In genomic region chr8:90871375-90872080, GRCm38 (mm10) we compare ENCODE assay signal across 9 mouse cellular contexts. TPM values are rescaled to one million over a fixed set of nuclear protein-coding genes. Genes with fewer than 3 reads are reported as not detected.
DNase-seq lines count a peak whose midpoint lies in the region; ATAC-seq and TF ChIP-seq lines count a peak whose summit lies in the region.
"Had no signal": no experiment of that assay in that cellular context is flagged by ENCODE, and none has a peak within 500 bp of the region (broad histone marks: within the 10 kb centered on the region; RNA-seq: fewer than 3 reads in every experiment).

No protein-coding gene starts in this region.

- no peak for TF ChIP-seq POLR2A in lung, adult 2 months (IDR thresholded peaks at IDR 0.05; ENCODE audit: borderline replicate concordance, extremely low read depth, low read depth, low read length)

- peak; percentile 39 for DNase-seq in embryonic facial prominence, embryonic 14.5 days (ENCODE audit: low spot score)
- DNase-seq in embryonic facial prominence, embryonic 10.5 days (ENCODE audit: low spot score): no peak
- peak; percentile 34 for DNase-seq in right cerebral cortex, postnatal 14 days
- DNase-seq in right cerebral cortex, postnatal 36 days (ENCODE audit: low spot score in 2 of 2): no peak
- DNase-seq in lung, adult 2 months: peak; percentile 36
- DNase-seq in spleen, postnatal 10 days (ENCODE audit: low spot score in 2 of 2): no peak

- H3K4me1 ChIP-seq in embryonic facial prominence, embryonic 14.5 days (ENCODE audit: control insufficient read depth, insufficient read depth, low read length): peaks cover 37% of the 10 kb centered on the region
- peaks cover 50% of the 10 kb centered on the region for H3K4me1 ChIP-seq in embryonic facial prominence, embryonic 10.5 days
- H3K4me1 ChIP-seq in lung, adult 2 months (ENCODE audit: control insufficient read depth, insufficient read depth, low read length): peaks cover 17% of the 10 kb centered on the region
- peaks cover 35% of the 10 kb centered on the region for H3K4me1 ChIP-seq in stomach, embryonic 15.5 days

- 64% methylated on average over 6 of the region's 6 CpGs for WGBS in embryonic facial prominence, embryonic 14.5 days
- 79% methylated on average over 6 of the region's 6 CpGs for WGBS in embryonic facial prominence, embryonic 10.5 days
- 39% methylated on average over 6 of the region's 6 CpGs for WGBS in lung, adult 2 months
- 61% methylated on average over 6 of the region's 6 CpGs for WGBS in stomach, embryonic 15.5 days

- no peaks in the 10 kb centered on the region for H3K27me3 ChIP-seq in embryonic facial prominence, embryonic 14.5 days (replicated peaks; ENCODE audit: control insufficient read depth, insufficient read depth, low read length)
- peaks cover 27% of the 10 kb centered on the region for H3K27me3 ChIP-seq in embryonic facial prominence, embryonic 10.5 days (replicated peaks; ENCODE audit: low read depth, poor library complexity, severe bottlenecking)
- H3K27me3 ChIP-seq in stomach, embryonic 15.5 days (replicated peaks): no peaks in the 10 kb centered on the region
- H3K27me3 ChIP-seq: lung, embryonic 15.5 days had no signal

- H3K4me3 ChIP-seq in embryonic facial prominence, embryonic 14.5 days (ENCODE audit: low read depth, low read length): no peak overlapping the region
- no peak overlapping the region for H3K4me3 ChIP-seq in embryonic facial prominence, embryonic 10.5 days
- no peak overlapping the region for H3K4me3 ChIP-seq in lung, adult 2 months (replicated peaks; ENCODE audit: extremely low read depth, low read depth, low read length)
- no peak overlapping the region for H3K4me3 ChIP-seq in stomach, embryonic 15.5 days (replicated peaks)
- H3K4me3 ChIP-seq: lung, embryonic 15.5 days had no signal

- ATAC-seq in embryonic facial prominence, embryonic 14.5 days (ENCODE audit: low read depth): no peak
- ATAC-seq in stomach, embryonic 15.5 days (ENCODE audit: insufficient read depth, low FRiP score, low read depth): no peak
- no peak for ATAC-seq in monocyte, adult 5-6 weeks (replicated peaks; ENCODE audit: insufficient number of reproducible peaks, low FRiP score, low TSS enrichment, poor library complexity, severe bottlenecking)

- H3K4me2 ChIP-seq in embryonic facial prominence, embryonic 14.5 days (ENCODE audit: low read depth, low read length): no peak overlapping the region
- no peak overlapping the region for H3K4me2 ChIP-seq in stomach, embryonic 15.5 days
- H3K4me2 ChIP-seq: lung, embryonic 15.5 days had no signal

- no peak for TF ChIP-seq CTCF in lung, adult 2 months (IDR thresholded peaks at IDR 0.05; ENCODE audit: insufficient read depth, low read length)

- no peaks in the 10 kb centered on the region for H3K9me3 ChIP-seq in embryonic facial prominence, embryonic 14.5 days (ENCODE audit: control insufficient read depth, low read length)
- H3K9me3 ChIP-seq in embryonic facial prominence, embryonic 10.5 days: no peaks in the 10 kb centered on the region
- H3K9me3 ChIP-seq in stomach, embryonic 15.5 days: no peaks in the 10 kb centered on the region
- H3K9me3 ChIP-seq: lung, embryonic 15.5 days had no signal

- H3K9ac ChIP-seq in embryonic facial prominence, embryonic 14.5 days (ENCODE audit: low read depth, low read length): no peak overlapping the region
- no peak overlapping the region for H3K9ac ChIP-seq in stomach, embryonic 15.5 days
- H3K9ac ChIP-seq: lung, embryonic 15.5 days had no signal

- peaks cover 4% of the 10 kb centered on the region; the same call in 1 of the 2 replicates for H3K36me3 ChIP-seq in embryonic facial prominence, embryonic 14.5 days (ENCODE audit: control insufficient read depth, insufficient read depth, low read length)
- 0 out of 2 replicates have a peak, but pooled peaks cover 3% of the 10 kb centered on the region for H3K36me3 ChIP-seq in embryonic facial prominence, embryonic 10.5 days (replicated peaks)
- H3K36me3 ChIP-seq in stomach, embryonic 15.5 days: no peaks in the 10 kb centered on the region
- H3K36me3 ChIP-seq: lung, embryonic 15.5 days had no signal

- H3K27ac ChIP-seq in embryonic facial prominence, embryonic 14.5 days (replicated peaks; ENCODE audit: low read depth, low read length): no peak overlapping the region
- no peak overlapping the region for H3K27ac ChIP-seq in embryonic facial prominence, embryonic 10.5 days (replicated peaks)
- peak overlapping the region; percentile 7; the same call in 1 of the 2 replicates for H3K27ac ChIP-seq in stomach, embryonic 15.5 days
- H3K27ac ChIP-seq: lung, embryonic 15.5 days had no signal

RNA-seq across cellular contexts. Expression of gene Chd9, which starts 43.4 kb away (rescaled TPM):
- 114 and 123 TPM in 2 replicates for polyA plus RNA-seq in embryonic facial prominence, embryonic 14.5 days (2014; fragmentation: Nextera tagmentation; extraction: Ambion mirVana)
- polyA plus RNA-seq in embryonic facial prominence, embryonic 10.5 days (2016; fragmentation: Nextera tagmentation; extraction: Ambion mirVana): 30.3 and 34.2 TPM in 2 replicates
- polyA plus RNA-seq in lung, adult 2 months (2012; rRNA removed): 93.5 and 129 TPM in 2 replicates
- polyA plus RNA-seq in stomach, embryonic 15.5 days (2015; fragmentation: Nextera tagmentation; extraction: Ambion mirVana): 185 and 189 TPM in 2 replicates
- total RNA-seq in monocyte, adult 5-6 weeks (2017): 73.0 to 131 TPM (median 84.8 TPM) in 3 replicates

RNA-seq across cellular contexts. Expression of gene Gm19935, which starts 54.3 kb away (rescaled TPM):
- polyA plus RNA-seq in embryonic facial prominence, embryonic 14.5 days (2014; fragmentation: Nextera tagmentation; extraction: Ambion mirVana): 1.8 TPM in 1 of 2 replicates, not detected in the other
- not detected in 2 replicates for polyA plus RNA-seq in embryonic facial prominence, embryonic 10.5 days (2016; fragmentation: Nextera tagmentation; extraction: Ambion mirVana)
- 4.6 and 10.3 TPM in 2 replicates for polyA plus RNA-seq in lung, adult 2 months (2012; rRNA removed)
- polyA plus RNA-seq in stomach, embryonic 15.5 days (2015; fragmentation: Nextera tagmentation; extraction: Ambion mirVana): not detected in 2 replicates
- not detected in 3 replicates for total RNA-seq in monocyte, adult 5-6 weeks (2017)

Comparison
In these comparisons a context has a peak if more than half of its experiments do, and no peak if none do; other contexts are left out.
1. DNase-seq: peak in embryonic facial prominence, embryonic 14.5 days (single experiment), right cerebral cortex, postnatal 14 days (single experiment) and lung, adult 2 months (single experiment); none in embryonic facial prominence, embryonic 10.5 days (single experiment), right cerebral cortex, postnatal 36 days (0 of 2) and spleen, postnatal 10 days (0 of 2).